Mouse (Mus musculus): ENCODE measurements around the gene Satb1. TPM values are rescaled to one million over a fixed set of nuclear protein-coding genes. Genes with fewer than 3 reads are reported as not detected.

Satb1 gene
- total RNA-seq, 2 experiments from 2014 or later = 21.8 to 35.1 TPM

- peak; percentile 38 for ATAC-seq (replicated peaks; ENCODE audit: poor library complexity)
Measured at GRCm38 (mm10) chr17:51783591-51784279, 49.4 kb downstream of the Satb1 start.

GRCm38 (mm10) chr17:51780036-51780435 lies 53.1 kb downstream of the Satb1 start:
- ATAC-seq (replicated peaks; ENCODE audit: poor library complexity) = no peak

GRCm38 (mm10) chr17:51778961-51779360 lies 54.1 kb downstream of the Satb1 start:
- ATAC-seq (replicated peaks; ENCODE audit: poor library complexity) = no peak

- peak; percentile 80 for ATAC-seq (replicated peaks; ENCODE audit: poor library complexity)
Measured at GRCm38 (mm10) chr17:51777813-51778212, 55.3 kb downstream of the Satb1 start.

- ATAC-seq (replicated peaks; ENCODE audit: poor library complexity) = no peak
Measured at GRCm38 (mm10) chr17:51775070-51775881, 57.8 kb downstream of the Satb1 start.

GRCm38 (mm10) chr17:51763600-51763999 lies 69.5 kb downstream of the Satb1 start:
- no peak for ATAC-seq (replicated peaks; ENCODE audit: poor library complexity)

GRCm38 (mm10) chr17:51762503-51762902 lies 70.6 kb downstream of the Satb1 start:
- no peak for ATAC-seq (replicated peaks; ENCODE audit: poor library complexity)

GRCm38 (mm10) chr17:51760997-51761655 lies 72.0 kb downstream of the Satb1 start:
- ATAC-seq (replicated peaks; ENCODE audit: poor library complexity) = no peak

- peak; percentile 47 for ATAC-seq (replicated peaks; ENCODE audit: poor library complexity)
Measured at GRCm38 (mm10) chr17:51760251-51760887, 72.7 kb downstream of the Satb1 start.

- ATAC-seq (replicated peaks; ENCODE audit: poor library complexity) = peak; percentile 59
Measured at GRCm38 (mm10) chr17:51759509-51759908, 73.6 kb downstream of the Satb1 start.

GRCm38 (mm10) chr17:51752142-51752541 lies 80.9 kb downstream of the Satb1 start:
- peak; percentile 59 for ATAC-seq (replicated peaks; ENCODE audit: poor library complexity)

GRCm38 (mm10) chr17:51747204-51747603 lies 85.9 kb downstream of the Satb1 start:
- no peak for ATAC-seq (replicated peaks; ENCODE audit: poor library complexity)

- no peak for ATAC-seq (replicated peaks; ENCODE audit: poor library complexity)
Measured at GRCm38 (mm10) chr17:51742502-51742901, 90.6 kb downstream of the Satb1 start.

GRCm38 (mm10) chr17:51741126-51741525 lies 92.0 kb downstream of the Satb1 start:
- ATAC-seq (replicated peaks; ENCODE audit: poor library complexity) = peak; percentile 73

GRCm38 (mm10) chr17:51740246-51740645 lies 92.8 kb downstream of the Satb1 start:
- ATAC-seq (replicated peaks; ENCODE audit: poor library complexity) = no peak

- no peak for ATAC-seq (replicated peaks; ENCODE audit: poor library complexity)
Measured at GRCm38 (mm10) chr17:51724486-51724885, 108.6 kb downstream of the Satb1 start.

GRCm38 (mm10) chr17:51695711-51696110 lies 137.4 kb downstream of the Satb1 start:
- no peak for ATAC-seq (replicated peaks; ENCODE audit: poor library complexity)

GRCm38 (mm10) chr17:51695271-51695670 lies 137.8 kb downstream of the Satb1 start:
- ATAC-seq (replicated peaks; ENCODE audit: poor library complexity) = no peak

- no peak for ATAC-seq (replicated peaks; ENCODE audit: poor library complexity)
Measured at GRCm38 (mm10) chr17:51690526-51690925, 142.6 kb downstream of the Satb1 start.

- ATAC-seq (replicated peaks; ENCODE audit: poor library complexity) = peak; percentile 55
Measured at GRCm38 (mm10) chr17:51687226-51687625, 145.9 kb downstream of the Satb1 start.

Measured in megakaryocyte progenitor cell, adult 5-6 weeks (primary cell).